Mouse (Mus musculus) liver, postnatal 0 days (tissue): ENCODE data around the gene Gm49361.

Experiments used
- CTCF ChIP-seq: sonication (generic); IDR thresholded peaks from 2 replicates; pipeline ENCODE4 v1.5.1; 2016; ENCODE audit warnings: antibody characterized with exemption, low read depth
- EP300 ChIP-seq: IDR thresholded peaks from 2 replicates; pipeline ENCODE4 v1.6.1; 2016; ENCODE audit warnings: antibody characterized with exemption, low read depth, mild to moderate bottlenecking

- TF ChIP-seq CTCF (no peak), EP300 (no peak)
Measured at GRCm38 (mm10) chr14:57607500-57607899, 138.4 kb downstream of the Gm49361 start.
